Mouse (Mus musculus) induced T-regulatory cell, adult 2 months (primary cell): Measurements from ENCODE around the gene Ano2.

Source experiments
- DNase-seq: peaks from one replicate; pipeline ENCODE4 v3.0.0-alpha.2; 2012; ENCODE audit warnings: low read depth

The Ano2 gene

GRCm38 (mm10) chr6:125743203-125744100, 53.2 kb downstream of the Ano2 start:
- peak; percentile 19 for DNase-seq

GRCm38 (mm10) chr6:125747322-125747930, 57.2 kb downstream of the Ano2 start:
- no peak for DNase-seq

GRCm38 (mm10) chr6:125748646-125749045, 58.4 kb downstream of the Ano2 start:
- no peak for DNase-seq

- no peak for DNase-seq
Observed at GRCm38 (mm10) chr6:125762851-125763519, 72.8 kb downstream of the Ano2 start.

- no peak for DNase-seq
Observed at GRCm38 (mm10) chr6:125773256-125773655, 83.0 kb downstream of the Ano2 start.

- no peak for DNase-seq
Observed at GRCm38 (mm10) chr6:125776291-125776690, 86.1 kb downstream of the Ano2 start.

- DNase-seq = no peak
Observed at GRCm38 (mm10) chr6:125802954-125803353, 112.7 kb downstream of the Ano2 start.

- no peak for DNase-seq
Observed at GRCm38 (mm10) chr6:125803364-125804011, 113.3 kb downstream of the Ano2 start.

- no peak for DNase-seq
Observed at GRCm38 (mm10) chr6:125808996-125809649, 118.9 kb downstream of the Ano2 start.

GRCm38 (mm10) chr6:125811395-125811794, 121.2 kb downstream of the Ano2 start:
- DNase-seq = no peak

- DNase-seq = no peak
Observed at GRCm38 (mm10) chr6:125838121-125838520, 147.9 kb downstream of the Ano2 start.

GRCm38 (mm10) chr6:125841284-125841683, 151.1 kb downstream of the Ano2 start:
- no peak for DNase-seq

- DNase-seq = no peak
Observed at GRCm38 (mm10) chr6:125851196-125851595, 161.0 kb downstream of the Ano2 start.

- DNase-seq = no peak
Observed at GRCm38 (mm10) chr6:125858294-125858693, 168.1 kb downstream of the Ano2 start.

GRCm38 (mm10) chr6:125868516-125868915, 178.3 kb downstream of the Ano2 start:
- no peak for DNase-seq

- DNase-seq = no peak
Observed at GRCm38 (mm10) chr6:125871482-125871881, 181.3 kb downstream of the Ano2 start.

GRCm38 (mm10) chr6:125874742-125875141, 184.5 kb downstream of the Ano2 start:
- no peak for DNase-seq

- no peak for DNase-seq
Observed at GRCm38 (mm10) chr6:125876884-125877283, 186.7 kb downstream of the Ano2 start.

GRCm38 (mm10) chr6:125878671-125879070, 188.5 kb downstream of the Ano2 start:
- DNase-seq = no peak

- DNase-seq = no peak
Observed at GRCm38 (mm10) chr6:125879306-125879705, 189.1 kb downstream of the Ano2 start.

- no peak for DNase-seq
Observed at GRCm38 (mm10) chr6:125888596-125888995, 198.4 kb downstream of the Ano2 start.

- no peak for DNase-seq
Observed at GRCm38 (mm10) chr6:125894340-125894739, 204.1 kb downstream of the Ano2 start.
